Mouse (Mus musculus) embryonic facial prominence, embryonic 14.5 days (tissue): Measurements from ENCODE around the gene Bend3. TPM values are rescaled to one million over a fixed set of nuclear protein-coding genes. Genes with fewer than 3 reads are reported as not detected.

Experiments used
- ATAC-seq: fragments of 200-750 bp; cut with Nextera tagmentation; 2 replicates; pipeline ENCODE4 v1.8.0; 2017; ENCODE audit warnings: low read depth, moderate number of reproducible peaks, moderate TSS enrichment
- DNase-seq: peaks from one replicate; pipeline ENCODE4 v3.0.0-alpha.2; 2015; ENCODE audit warnings: low spot score
- H3K27ac ChIP-seq: fragments of 300-500 bp; sonication (generic); replicated peaks from 2 replicates; pipeline ENCODE4 v1.5.1; 2014; ENCODE audit warnings: low read depth, mild to moderate bottlenecking, low read length, moderate library complexity
- H3K27me3 ChIP-seq: fragments of 300-500 bp; sonication (generic); replicated peaks from 2 replicates; pipeline ENCODE4 v1.6.1; 2014; ENCODE audit warnings: low read length; ENCODE audit not compliant: control insufficient read depth, insufficient read depth
- H3K36me3 ChIP-seq: fragments of 300-500 bp; sonication (generic); 2 replicates; pipeline ENCODE4 v1.6.1; 2014; ENCODE audit warnings: low read length, mixed read lengths; ENCODE audit not compliant: control insufficient read depth, insufficient read depth
- H3K4me1 ChIP-seq: fragments of 300-500 bp; sonication (generic); 2 replicates; pipeline ENCODE4 v1.6.1; 2014; ENCODE audit warnings: antibody characterized with exemption, low read length; ENCODE audit not compliant: control insufficient read depth, insufficient read depth
- H3K4me2 ChIP-seq: fragments of 300-500 bp; sonication (generic); 2 replicates; pipeline ENCODE4 v1.6.1; 2014; ENCODE audit warnings: low read depth, mild to moderate bottlenecking, low read length, moderate library complexity, mixed read lengths
- H3K4me3 ChIP-seq: fragments of 300-500 bp; sonication (generic); 2 replicates; pipeline ENCODE4 v1.5.1; 2014; ENCODE audit warnings: low read depth, mild to moderate bottlenecking, low read length
- H3K9ac ChIP-seq: fragments of 300-500 bp; sonication (generic); 2 replicates; pipeline ENCODE4 v1.6.1; 2014; ENCODE audit warnings: low read depth, mild to moderate bottlenecking, low read length, moderate library complexity, mixed read lengths
- H3K9me3 ChIP-seq: fragments of 300-500 bp; sonication (generic); 2 replicates; pipeline ENCODE4 v1.6.1; 2016; ENCODE audit warnings: low read length; ENCODE audit not compliant: control insufficient read depth
- WGBS: fragments of 180-500 bp; shearing (Covaris S2); extraction: QIAGEN DNeasy Blood & Tissue Kit; methylation state at CpG from one replicate; pipeline ENCODE4 v1.1.7; 2014; 5-methylcytosine and 5-hydroxymethylcytosine counted together
- polyA plus RNA-seq: library from polyadenylated mRNA; unstranded; fragments of >200 nt; fragmentation: Nextera tagmentation; extraction: Ambion mirVana; gene quantifications from 2 replicates; pipeline ENCODE4 v1.2.1, GENCODE M21; 2014

Gene Bend3
- polyA plus RNA-seq, 1 experiment from 2014 or later = 3.6 TPM

GRCm38 (mm10) chr10:43475376-43475775, 3.3 kb upstream of the Bend3 start:
- Histone ChIP-seq H3K4me2 (no peak overlapping the region), H3K9me3 (no peaks in the 10 kb centered on the region), H3K27ac (no peak overlapping the region), H3K4me1 (peaks cover 8% of the 10 kb centered on the region; the same call in 1 of the 2 replicates), H3K9ac (no peak overlapping the region), H3K4me3 (no peak overlapping the region), H3K36me3 (no peaks in the 10 kb centered on the region), H3K27me3 (no peaks in the 10 kb centered on the region)
- ATAC-seq = no peak
- WGBS = 51% methylated on average over 4 of the region's 4 CpGs
- no peak for DNase-seq

GRCm38 (mm10) chr10:43477459-43477858, 1.2 kb upstream of the Bend3 start:
- Histone ChIP-seq H3K4me1 (peaks cover 17% of the 10 kb centered on the region), H3K9me3 (no peaks in the 10 kb centered on the region), H3K4me2 (peak overlapping the region; percentile 83), H3K27me3 (no peaks in the 10 kb centered on the region), H3K4me3 (peak overlapping the region; percentile 70), H3K27ac (no peak overlapping the region), H3K36me3 (no peaks in the 10 kb centered on the region), H3K9ac (peak overlapping the region; percentile 90)
- peak; percentile 26 for DNase-seq
- WGBS = 11% methylated on average over 9 of the region's 9 CpGs
- no peak for ATAC-seq

- ATAC-seq = peak; percentile 20
- H3K4me1 ChIP-seq = peaks cover 20% of the 10 kb centered on the region
- peak overlapping the region; percentile 83 for H3K4me2 ChIP-seq
- H3K9ac ChIP-seq = peak overlapping the region; percentile 90
- H3K9me3 ChIP-seq = no peaks in the 10 kb centered on the region
- H3K4me3 ChIP-seq = peak overlapping the region; percentile 70
- peak overlapping the region; percentile 98 for H3K27ac ChIP-seq
- peak; percentile 75 for DNase-seq
- H3K36me3 ChIP-seq = no peaks in the 10 kb centered on the region
- no peaks in the 10 kb centered on the region for H3K27me3 ChIP-seq
- under 1% methylated on average over 35 of the region's 42 CpGs for WGBS
These were observed 558 bp upstream of the Bend3 start for GRCm38 (mm10) chr10:43477865-43478681.

- peak overlapping the region; percentile 98 for H3K27ac ChIP-seq
- H3K4me3 ChIP-seq = peak overlapping the region; percentile 70
- 2% methylated on average over 23 of the region's 103 CpGs for WGBS
- ATAC-seq = peak; percentile 89
- H3K9me3 ChIP-seq = no peaks in the 10 kb centered on the region
- peak overlapping the region; percentile 90 for H3K9ac ChIP-seq
- H3K36me3 ChIP-seq = no peaks in the 10 kb centered on the region
- peak overlapping the region; percentile 83 for H3K4me2 ChIP-seq
- peak; percentile 93 for DNase-seq
- no peaks in the 10 kb centered on the region for H3K27me3 ChIP-seq
- peaks cover 27% of the 10 kb centered on the region for H3K4me1 ChIP-seq
These were observed 966 bp downstream of the Bend3 start for GRCm38 (mm10) chr10:43479436-43480157.

GRCm38 (mm10) chr10:43480227-43480849, 1.7 kb downstream of the Bend3 start:
- Histone ChIP-seq H3K4me3 (peak overlapping the region; percentile 70), H3K36me3 (no peaks in the 10 kb centered on the region), H3K9ac (peak overlapping the region; percentile 90), H3K4me2 (peak overlapping the region; percentile 83), H3K9me3 (no peaks in the 10 kb centered on the region), H3K27me3 (no peaks in the 10 kb centered on the region), H3K27ac (peak overlapping the region; percentile 98), H3K4me1 (peaks cover 27% of the 10 kb centered on the region)
- WGBS = 4% methylated on average over 13 of the region's 13 CpGs
- ATAC-seq (no peak), DNase-seq (no peak)

GRCm38 (mm10) chr10:43481179-43481578, 2.5 kb downstream of the Bend3 start:
- Histone ChIP-seq H3K4me2 (peak overlapping the region; percentile 83; the same call in 1 of the 2 replicates), H3K9me3 (no peaks in the 10 kb centered on the region), H3K36me3 (no peaks in the 10 kb centered on the region), H3K9ac (no peak overlapping the region), H3K4me3 (no peak overlapping the region), H3K4me1 (peaks cover 27% of the 10 kb centered on the region), H3K27me3 (no peaks in the 10 kb centered on the region), H3K27ac (no peak overlapping the region)
- 35% methylated on average over 4 of the region's 4 CpGs for WGBS
- no peak for DNase-seq
- no peak for ATAC-seq

- no peaks in the 10 kb centered on the region for H3K27me3 ChIP-seq
- no peak overlapping the region for H3K4me2 ChIP-seq
- peaks cover 27% of the 10 kb centered on the region for H3K4me1 ChIP-seq
- WGBS = 92% methylated on average over 5 of the region's 5 CpGs
- no peaks in the 10 kb centered on the region for H3K9me3 ChIP-seq
- no peak for ATAC-seq
- no peak overlapping the region for H3K27ac ChIP-seq
- H3K36me3 ChIP-seq = no peaks in the 10 kb centered on the region
- H3K9ac ChIP-seq = no peak overlapping the region
- no peak overlapping the region for H3K4me3 ChIP-seq
- no peak for DNase-seq
These were observed 3.4 kb downstream of the Bend3 start for GRCm38 (mm10) chr10:43482021-43482420.

GRCm38 (mm10) chr10:43483426-43483995, 4.9 kb downstream of the Bend3 start:
- H3K9ac ChIP-seq = peak overlapping the region; percentile 21; the same call in 1 of the 2 replicates
- H3K27ac ChIP-seq = peak overlapping the region; percentile 56
- peaks cover 24% of the 10 kb centered on the region for H3K4me1 ChIP-seq
- no peaks in the 10 kb centered on the region for H3K9me3 ChIP-seq
- no peak for ATAC-seq
- WGBS = 21% methylated on average over 9 of the region's 9 CpGs
- peak overlapping the region; percentile 35 for H3K4me2 ChIP-seq
- DNase-seq = peak; percentile 41
- no peaks in the 10 kb centered on the region for H3K27me3 ChIP-seq
- no peaks in the 10 kb centered on the region for H3K36me3 ChIP-seq
- H3K4me3 ChIP-seq = no peak overlapping the region
